Mouse (Mus musculus) lung, adult 2 months (tissue): Measurements from ENCODE around the gene Parp1.

Source experiments
- CTCF ChIP-seq: fragments of 200-500 bp; IDR thresholded peaks from 2 replicates; pipeline ENCODE4 v1.5.1; 2011; ENCODE audit warnings: mild to moderate bottlenecking, low read length, control low read depth; ENCODE audit not compliant: insufficient read depth
- POLR2A ChIP-seq: fragments of 200-500 bp; IDR thresholded peaks from 2 replicates; pipeline ENCODE4 v1.6.1; 2011; ENCODE audit warnings: low read depth, mild to moderate bottlenecking, control low read depth, low read length, borderline replicate concordance; ENCODE audit errors: extremely low read depth

GRCm38 (mm10) chr1:180541883-180542711 lies 26.6 kb upstream of the Parp1 start:
- TF ChIP-seq CTCF (no peak), POLR2A (no peak)
